Mouse (Mus musculus) skeletal muscle tissue, postnatal 0 days (tissue): ENCODE measurements around the gene Inca1. TPM values are rescaled to one million over a fixed set of nuclear protein-coding genes. Genes with fewer than 3 reads are reported as not detected.

Experiments
- microRNA-seq, 2 experiments: library from miRNA; unstranded; fragments of <30 nt; microRNA quantifications; one replicate each; pipeline ENCODE4; 2016
- polyA plus RNA-seq: library from polyadenylated mRNA; unstranded; fragments of >200 nt; fragmentation: Nextera tagmentation; extraction: Ambion mirVana; gene quantifications from 2 replicates; pipeline ENCODE4 v1.2.1, GENCODE M21; 2015

Gene Inca1
- polyA plus RNA-seq = 3.9 and 6.0 TPM in 2 replicates

GRCm38 (mm10) chr11:70699722-70700556 is at the start of gene Inca1, which contains the start of gene Kif1c:
Gene Inca1 (minus strand): TSS chr11:70700155.
Gene Kif1c (plus strand): TSS chr11:70700548.

DNA sequence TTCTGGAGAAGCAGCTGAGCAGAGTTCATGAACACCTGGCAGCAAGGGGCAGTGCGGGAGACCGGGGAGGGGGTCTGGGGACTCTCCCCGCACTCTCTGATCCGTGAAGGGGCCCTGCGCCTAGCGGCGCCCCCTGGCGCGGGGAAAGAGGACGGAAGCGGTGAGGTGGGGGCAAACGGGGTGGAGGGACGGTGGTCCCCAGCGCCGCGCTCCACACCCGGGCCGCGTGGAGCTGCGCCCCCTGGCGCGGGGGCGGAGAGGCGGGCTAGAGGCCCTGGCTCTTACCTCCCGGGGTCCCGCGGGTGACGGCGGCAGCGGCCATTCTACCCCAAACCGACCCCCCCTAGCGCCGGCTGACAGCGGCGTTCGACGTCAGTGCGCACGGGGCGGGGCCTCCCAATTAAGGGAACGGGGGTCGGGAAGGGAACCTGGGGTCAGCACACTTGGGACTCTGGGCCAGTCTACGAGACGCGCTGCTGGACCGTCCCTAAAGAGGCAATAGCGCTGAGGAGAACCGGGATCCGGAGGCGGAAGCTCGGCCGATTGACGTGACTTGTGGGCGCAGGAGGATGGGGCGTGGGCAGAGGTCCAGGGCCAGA is 12.3 kb downstream of the Inca1 start, which contains the start of gene Camta2:
Gene Camta2 (minus strand): TSS at position 505 of the 599 bp plus-strand sequence.

GRCm38 (mm10) chr11:70668771-70669505 is 31.0 kb downstream of the Inca1 start, which contains the start of gene Spag7:
Gene Spag7 (minus strand): TSS chr11:70669416.

DNA sequence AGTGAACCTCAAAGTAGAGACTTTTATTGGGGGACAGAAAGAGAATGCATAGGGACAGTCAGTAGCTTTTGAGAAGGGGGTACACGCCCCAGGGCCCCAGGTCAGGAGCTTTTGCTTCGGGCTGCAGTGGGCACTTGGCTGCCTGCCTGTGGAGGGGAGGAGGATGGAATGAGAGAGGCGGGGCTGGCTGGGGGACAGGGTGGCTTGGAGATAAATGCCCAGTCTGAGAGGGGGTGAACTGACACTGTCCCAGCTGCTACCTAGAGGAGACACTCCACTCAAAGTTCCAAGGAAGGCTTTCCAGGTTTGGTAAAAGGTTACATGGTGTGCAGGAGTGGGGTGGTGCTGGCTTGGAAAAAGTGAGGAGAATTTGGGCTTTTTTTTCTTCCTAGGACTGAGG is 43.0 kb downstream of the Inca1 start, which contains the start of gene Eno3:
Gene Eno3 (plus strand): TSS at position 239 of the 400 bp plus-strand sequence.

DNA sequence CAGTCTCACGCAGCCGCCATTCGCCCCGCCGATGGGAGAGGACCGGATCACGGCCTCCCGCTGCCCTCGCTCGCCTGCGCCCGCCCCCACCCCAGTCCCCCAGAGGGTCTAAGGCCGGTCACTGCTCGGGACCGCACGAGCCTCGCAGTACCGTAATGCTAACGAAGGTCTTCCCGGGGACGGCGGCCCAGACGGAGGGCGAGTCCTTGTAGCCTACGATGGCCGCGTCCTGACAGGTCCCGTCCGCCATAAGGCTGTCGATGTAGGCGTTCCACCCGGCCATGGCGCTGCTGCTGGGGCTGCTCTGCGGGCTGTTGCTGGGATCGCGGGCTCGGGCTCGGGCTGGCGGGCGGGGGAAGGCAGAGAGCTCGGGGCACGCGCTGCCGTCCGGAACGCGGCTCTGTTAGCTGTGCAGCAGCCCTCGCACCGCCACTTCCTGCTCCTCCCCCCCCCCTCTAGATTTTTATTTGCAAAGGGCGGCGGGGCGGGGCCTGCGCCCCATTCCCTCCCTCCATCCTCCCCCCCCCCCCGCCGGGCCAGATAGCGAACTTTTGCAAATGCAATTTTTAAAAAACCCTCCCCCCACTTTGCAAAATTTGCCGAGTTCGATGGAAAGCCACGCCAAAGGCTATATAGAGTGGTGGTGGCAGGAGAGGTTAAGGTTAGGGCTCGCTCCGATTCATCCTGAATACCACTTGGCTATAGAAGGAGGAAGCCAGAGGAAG is 45.6 kb downstream of the Inca1 start, which contains the start of gene Pfn1:
Gene Pfn1 (minus strand): TSS at position 447 of the 725 bp plus-strand sequence.

DNA sequence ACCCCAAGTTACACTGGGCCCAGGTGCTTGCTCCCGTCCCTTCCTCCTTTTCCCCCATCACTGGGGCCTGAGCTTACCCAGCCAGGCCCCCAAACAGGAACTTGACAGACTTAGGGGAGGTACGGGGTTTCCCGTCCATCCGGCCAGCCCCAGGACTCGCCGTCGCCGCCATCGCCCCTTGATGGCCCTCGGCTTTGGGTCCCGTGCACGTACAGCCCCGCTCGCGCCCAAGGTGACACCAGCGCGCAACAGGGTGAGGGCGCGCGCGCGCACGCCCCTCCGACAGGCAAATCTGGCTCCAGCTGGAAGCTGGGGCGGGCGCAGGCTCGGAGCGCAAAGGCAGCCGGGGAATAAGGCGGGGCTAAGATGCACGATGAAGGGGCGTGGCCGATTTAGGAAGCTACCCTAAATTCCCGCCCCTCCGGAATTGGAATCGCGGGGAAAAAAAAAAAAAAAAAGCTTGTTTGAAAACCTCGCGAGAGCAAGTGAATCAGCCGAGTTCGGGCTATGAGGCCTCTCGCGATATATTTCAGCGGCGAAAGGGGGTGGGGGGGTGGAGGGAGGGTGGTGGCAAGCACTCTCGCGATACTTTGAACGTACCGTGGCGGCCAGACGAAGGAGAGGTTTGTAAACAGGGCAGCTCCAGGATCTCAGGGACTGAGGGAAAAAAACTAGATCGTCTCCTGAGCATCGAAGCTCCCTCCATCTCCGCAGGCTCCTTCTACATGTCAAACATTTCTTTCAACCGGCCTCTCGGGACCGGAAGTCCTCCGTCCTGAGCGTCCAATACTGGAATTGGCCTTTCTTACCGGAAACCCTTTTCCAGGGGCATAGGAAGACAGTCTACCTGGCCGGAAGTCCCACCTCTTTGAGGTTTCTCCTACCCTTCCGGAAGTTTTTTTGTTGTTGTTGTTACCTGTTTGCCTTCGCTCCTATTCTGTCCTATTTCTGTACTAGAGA is 53.0 kb downstream of the Inca1 start, which contains the start of the genes Rnf167 and Slc25a11:
Gene Rnf167 (plus strand): TSS at position 545 of the 960 bp plus-strand sequence.
Gene Slc25a11 (minus strand): TSS at position 789 of the 960 bp plus-strand sequence.

DNA sequence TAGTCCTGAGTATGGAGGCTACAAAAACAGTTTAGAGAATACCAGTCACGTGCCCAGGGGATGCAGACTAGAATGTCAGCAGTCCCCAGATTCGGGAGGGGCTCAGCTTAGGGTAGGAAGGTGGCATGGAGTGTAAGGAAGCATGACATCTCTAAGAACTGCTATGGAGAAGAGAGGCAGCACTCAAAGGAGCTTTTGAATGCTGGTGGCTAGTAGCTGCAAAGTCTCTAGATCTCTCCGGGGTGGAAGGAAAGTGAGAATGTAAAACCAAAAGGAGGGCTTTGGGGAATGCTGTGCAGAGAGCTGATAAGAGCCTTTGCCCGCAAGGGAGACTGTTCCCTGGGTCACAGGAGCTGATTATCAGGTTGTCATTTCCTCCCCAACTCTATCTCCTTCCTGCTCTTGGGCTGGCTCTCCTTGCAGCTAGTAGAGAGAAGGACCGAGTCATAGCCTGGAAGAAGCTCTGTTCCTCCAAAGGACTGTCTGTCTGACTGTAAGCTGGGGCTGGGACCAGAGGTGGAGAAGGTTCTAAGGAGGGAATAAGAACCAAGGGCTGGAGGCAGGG is 61.2 kb downstream of the Inca1 start, which contains the start of gene Gp1ba:
Gene Gp1ba (plus strand): TSS at position 409 of the 565 bp plus-strand sequence.

Small RNA genes lying within 50 kb of the gene (microRNA-seq; reads per million reads assigned to microRNA genes)
- 0 to 0.42 reads per million in 2 experiments for gene Mir6925

Other genes with a start within 250 kb of the Inca1 start
- 13.6 and 16.3 TPM in 2 replicates for gene Med11, start 248.2 kb downstream of the Inca1 start, polyA plus RNA-seq
- gene Zmynd15, start 240.7 kb downstream of the Inca1 start, polyA plus RNA-seq = 0.30 and 0.38 TPM in 2 replicates
- 2.9 and 3.2 TPM in 2 replicates for gene Cxcl16, start 240.2 kb downstream of the Inca1 start, polyA plus RNA-seq
- not detected in 2 replicates for gene Tm4sf5, start 194.9 kb downstream of the Inca1 start, polyA plus RNA-seq
- gene Vmo1, start 185.5 kb downstream of the Inca1 start, polyA plus RNA-seq = 0.31 and 0.34 TPM in 2 replicates
- 0.15 and 0.44 TPM in 2 replicates for gene Gltpd2, start 181.0 kb downstream of the Inca1 start, polyA plus RNA-seq
- 671 and 694 TPM in 2 replicates for gene Psmb6, start 174.8 kb downstream of the Inca1 start, polyA plus RNA-seq
- gene Gm40193, start 167.2 kb downstream of the Inca1 start, polyA plus RNA-seq = not detected in 2 replicates
- 8.9 and 9.1 TPM in 2 replicates for gene Pld2, start 160.1 kb downstream of the Inca1 start, polyA plus RNA-seq
- 7.8 and 8.1 TPM in 2 replicates for gene Mink1, start 137.3 kb downstream of the Inca1 start, polyA plus RNA-seq
- gene 4930544D05Rik, start 84.3 kb downstream of the Inca1 start, polyA plus RNA-seq = 0.22 and 0.44 TPM in 2 replicates
- gene Chrne, start 80.9 kb downstream of the Inca1 start, polyA plus RNA-seq = 2.9 and 3.8 TPM in 2 replicates
- 0.21 and 0.37 TPM in 2 replicates for gene Gp1ba, start 61.0 kb downstream of the Inca1 start, polyA plus RNA-seq
- 69.4 and 70.9 TPM in 2 replicates for gene Rnf167, start 52.9 kb downstream of the Inca1 start, polyA plus RNA-seq
- 302 and 335 TPM in 2 replicates for gene Slc25a11, start 52.7 kb downstream of the Inca1 start, polyA plus RNA-seq
- gene Pfn1, start 45.5 kb downstream of the Inca1 start, polyA plus RNA-seq = 813 and 1,027 TPM in 2 replicates
- gene Eno3, start 43.0 kb downstream of the Inca1 start, polyA plus RNA-seq = 4,370 and 4,803 TPM in 2 replicates
- 197 and 208 TPM in 2 replicates for gene Spag7, start 30.7 kb downstream of the Inca1 start, polyA plus RNA-seq
- gene Camta2, start 12.1 kb downstream of the Inca1 start, polyA plus RNA-seq = 8.7 and 9.3 TPM in 2 replicates
- 4.0 and 4.5 TPM in 2 replicates for gene Kif1c, start 393 bp upstream of the Inca1 start, polyA plus RNA-seq
- gene Zfp3, start 64.1 kb upstream of the Inca1 start, polyA plus RNA-seq = 10.5 and 11.4 TPM in 2 replicates
- 0.45 and 0.52 TPM in 2 replicates for gene Scimp, start 112.4 kb upstream of the Inca1 start, polyA plus RNA-seq
- gene Rabep1, start 144.6 kb upstream of the Inca1 start, polyA plus RNA-seq = 27.2 and 28.6 TPM in 2 replicates